Mouse (Mus musculus) liver, embryonic 14.5 days (tissue): ENCODE results near the gene Armh3. TPM values are rescaled to one million over a fixed set of nuclear protein-coding genes. Genes with fewer than 3 reads are reported as not detected.

ENCODE experiments used
- ATAC-seq: fragments of 200-750 bp; cut with Nextera tagmentation; 2 replicates; pipeline ENCODE4 v1.8.0; 2017; ENCODE audit warnings: moderate number of reproducible peaks, mild to moderate bottlenecking, moderate library complexity; ENCODE audit not compliant: insufficient read depth
- DNase-seq, 3 experiments: peaks; one replicate each; pipeline ENCODE4 v3.0.0-alpha.2; 2012 to 2013; ENCODE audit warnings: low read depth in 3 of 3, low spot score in 3 of 3
- H3K27ac ChIP-seq: fragments of 300-500 bp; sonication (generic); 2 replicates; pipeline ENCODE4 v1.5.1; 2014; ENCODE audit warnings: moderate library complexity, mild to moderate bottlenecking, control low read depth, inconsistent platforms
- H3K27me3 ChIP-seq: fragments of 300-500 bp; sonication (generic); 2 replicates; pipeline ENCODE4 v1.6.1; 2014; ENCODE audit warnings: mild to moderate bottlenecking, low read length, moderate library complexity; ENCODE audit not compliant: control insufficient read depth, insufficient read depth
- H3K36me3 ChIP-seq: fragments of 300-500 bp; sonication (generic); replicated peaks from 2 replicates; pipeline ENCODE4 v1.6.1; 2014; ENCODE audit warnings: low read depth; ENCODE audit not compliant: control insufficient read depth, insufficient read depth
- H3K4me1 ChIP-seq, 2 experiments: fragments of 200-500 bp in 1 of 2; fragments of 300-500 bp in 1 of 2; sonication (generic) in 1 of 2; replicated peaks; 2 replicates each; pipeline ENCODE4 v1.6.1; 2012 to 2014; ENCODE audit warnings: antibody characterized with exemption in 1 of 2, inconsistent platforms in 1 of 2, low read length in 1 of 2; ENCODE audit not compliant: control insufficient read depth in 2 of 2, insufficient read depth in 2 of 2
- H3K4me2 ChIP-seq: fragments of 300-500 bp; sonication (generic); 2 replicates; pipeline ENCODE4 v1.6.1; 2014; ENCODE audit warnings: low read depth, mild to moderate bottlenecking, control low read depth, moderate library complexity
- H3K4me3 ChIP-seq, 2 experiments: fragments of 200-500 bp in 1 of 2; fragments of 300-500 bp in 1 of 2; sonication (generic) in 1 of 2; 2 replicates each; pipeline ENCODE4 v1.5.1; 2012 to 2014; ENCODE audit warnings: low read depth in 2 of 2, low read length in 2 of 2, mild to moderate bottlenecking in 2 of 2, control low read depth in 1 of 2, inconsistent platforms in 1 of 2, moderate library complexity in 1 of 2; ENCODE audit not compliant: insufficient read depth in 1 of 2
- H3K9ac ChIP-seq: fragments of 300-500 bp; sonication (generic); replicated peaks from 2 replicates; pipeline ENCODE4 v1.6.1; 2014; ENCODE audit warnings: mild to moderate bottlenecking, control low read depth, moderate library complexity
- H3K9me3 ChIP-seq: fragments of 300-500 bp; sonication (generic); 2 replicates; pipeline ENCODE4 v1.6.1; 2016; ENCODE audit warnings: low read length, mixed read lengths; ENCODE audit not compliant: control insufficient read depth
- CTCF ChIP-seq: IDR thresholded peaks from 2 replicates; pipeline ENCODE4 v1.5.1; 2016; ENCODE audit warnings: antibody characterized with exemption, low read depth, control low read depth
- EP300 ChIP-seq: IDR thresholded peaks from 2 replicates; pipeline ENCODE4 v1.6.1; 2016; ENCODE audit warnings: antibody characterized with exemption, low read depth
- WGBS: fragments of 180-500 bp; shearing (Covaris S2); extraction: QIAGEN DNeasy Blood & Tissue Kit; methylation state at CpG from one replicate; pipeline ENCODE4 v1.1.7; 2014; ENCODE audit not compliant: insufficient replicate concordance; 5-methylcytosine and 5-hydroxymethylcytosine counted together
- polyA plus RNA-seq, 2 experiments: library from polyadenylated mRNA; depleted of rRNA in 1 of 2; stranded (reverse) in 1 of 2; unstranded in 1 of 2; fragments of >200 nt; fragmentation: Nextera tagmentation in 1 of 2; extraction: Ambion mirVana in 1 of 2; gene quantifications; 2 replicates each; pipeline versions ENCODE4 v1.2.1 to v1.2.3; 2012 to 2014

Gene Armh3
- polyA plus RNA-seq, 2 experiments, result 2.2 to 2.8 TPM

GRCm38 (mm10) chr19:45938064-45938463 is 60.2 kb downstream of the Armh3 start:
- whole genome bisulfite sequencing, result 38% methylated on average over 3 of the region's 3 CpGs
- peak; percentile 48; the same call in 1 of the 2 replicates for ATAC-seq
- no peaks in the 10 kb centered on the region for H3K9me3 ChIP-seq

GRCm38 (mm10) chr19:45937530-45937929 is 60.8 kb downstream of the Armh3 start:
- ATAC-seq, result no peak
- Histone ChIP-seq H3K27ac (no peak overlapping the region), H3K9me3 (no peaks in the 10 kb centered on the region), H3K4me3 (no peak overlapping the region), H3K4me2 (no peak overlapping the region), H3K9ac (no peak overlapping the region), H3K36me3 (no peaks in the 10 kb centered on the region), H3K27me3 (no peaks in the 10 kb centered on the region), H3K4me1 (peaks cover 3 to 5% of the 10 kb centered on the region in 2 experiments; a peak in 2 of 4 replicates)
- WGBS, result 53% methylated on average over 9 of the region's 9 CpGs
- TF ChIP-seq EP300 (no peak), CTCF (no peak)
- DNase-seq, result no peak

More at GRCm38 (mm10) chr19:45938064-45938463, 60.2 kb downstream of the Armh3 start:
- no peaks in the 10 kb centered on the region for H3K27me3 ChIP-seq
- H3K4me2 ChIP-seq, result no peak overlapping the region
- no peak overlapping the region for H3K4me3 ChIP-seq
- H3K27ac ChIP-seq, result no peak overlapping the region
- H3K36me3 ChIP-seq, result no peaks in the 10 kb centered on the region
- peaks cover 3 to 5% of the 10 kb centered on the region in 2 experiments; a peak in 2 of 4 replicates for H3K4me1 ChIP-seq
- TF ChIP-seq CTCF, result no peak
- TF ChIP-seq EP300, result no peak
- peak in 2 of 3 experiments; percentile 3 to 6 for DNase-seq
- no peak overlapping the region for H3K9ac ChIP-seq

GRCm38 (mm10) chr19:45927236-45927635 is 71.1 kb downstream of the Armh3 start:
- Histone ChIP-seq H3K9me3 (no peaks in the 10 kb centered on the region), H3K36me3 (no peaks in the 10 kb centered on the region), H3K27me3 (no peaks in the 10 kb centered on the region), H3K27ac (no peak overlapping the region), H3K4me1 (no peaks in the 10 kb centered on the region), H3K4me2 (no peak overlapping the region), H3K9ac (no peak overlapping the region), H3K4me3 (no peak overlapping the region)
- DNase-seq, result no peak
- no peak for ATAC-seq
- no peak for TF ChIP-seq EP300
- 73% methylated on average over 5 of the region's 5 CpGs for WGBS

GRCm38 (mm10) chr19:45926342-45926741 is 71.9 kb downstream of the Armh3 start:
- H3K9me3 ChIP-seq, result no peaks in the 10 kb centered on the region
- H3K9ac ChIP-seq, result no peak overlapping the region
- 77% methylated on average over 8 of the region's 8 CpGs for WGBS
- DNase-seq (no peak), ATAC-seq (no peak)
- no peaks in the 10 kb centered on the region for H3K4me1 ChIP-seq
- no peak overlapping the region for H3K4me2 ChIP-seq
- no peak overlapping the region for H3K27ac ChIP-seq
- H3K27me3 ChIP-seq, result no peaks in the 10 kb centered on the region
- TF ChIP-seq EP300 (no peak), CTCF (no peak)
- no peak overlapping the region for H3K4me3 ChIP-seq
- no peaks in the 10 kb centered on the region for H3K36me3 ChIP-seq

GRCm38 (mm10) chr19:45920299-45921090 is 77.8 kb downstream of the Armh3 start:
- no peak overlapping the region for H3K4me3 ChIP-seq

More at GRCm38 (mm10) chr19:45920299-45921090, 77.8 kb downstream of the Armh3 start:
- WGBS, result 71% methylated on average over 9 of the region's 9 CpGs
- no peak for TF ChIP-seq EP300
- no peak for TF ChIP-seq CTCF
- H3K9ac ChIP-seq, result no peak overlapping the region
- H3K36me3 ChIP-seq, result no peaks in the 10 kb centered on the region
- no peak for ATAC-seq
- H3K27ac ChIP-seq, result no peak overlapping the region
- no peaks in the 10 kb centered on the region for H3K27me3 ChIP-seq
- no peak overlapping the region for H3K4me2 ChIP-seq
- H3K9me3 ChIP-seq, result no peaks in the 10 kb centered on the region
- no peaks in the 10 kb centered on the region for H3K4me1 ChIP-seq
- no peak for DNase-seq
